Mouse (Mus musculus) spleen, adult 2 months (tissue): ENCODE results near the gene Mrps35.

Experiments
- CTCF ChIP-seq: fragments of 200-500 bp; IDR thresholded peaks from 2 replicates; pipeline ENCODE4 v1.5.1; 2011; ENCODE audit warnings: mild to moderate bottlenecking, inconsistent platforms; ENCODE audit not compliant: insufficient read depth, insufficient read length, insufficient replicate concordance; ENCODE audit errors: extremely low read depth
- POLR2A ChIP-seq: fragments of 200-500 bp; IDR thresholded peaks from 2 replicates; pipeline ENCODE4 v1.6.1; 2011; ENCODE audit warnings: low read depth, low read length, inconsistent platforms

- TF ChIP-seq CTCF, result no peak
- no peak for TF ChIP-seq POLR2A
Measured at GRCm38 (mm10) chr6:147022375-147023132, 20.0 kb upstream of the Mrps35 start.
